ENCODE assay signal across 8 mouse cellular contexts in genomic region chr2:72038235-72038634, GRCm38 (mm10). TPM values are rescaled to one million over a fixed set of nuclear protein-coding genes. Genes with fewer than 3 reads are reported as not detected.
DNase-seq lines count a peak whose midpoint lies in the region; ATAC-seq and TF ChIP-seq lines count a peak whose summit lies in the region.

No protein-coding gene starts in this region.

- no peak overlapping the region for H3K4me2 ChIP-seq in forebrain, embryonic 13.5 days

- H3K27me3 ChIP-seq in MEL (ENCODE audit: control insufficient read depth in 1 of 2, insufficient read depth in 2 of 2, low read length in 2 of 2) = no peaks in the 10 kb centered on the region
- H3K27me3 ChIP-seq in forebrain, embryonic 13.5 days = no peaks in the 10 kb centered on the region

- TF ChIP-seq RAD21 in MEL (IDR thresholded peaks at IDR 0.05; ENCODE audit: low read depth, low read length) = peak; percentile 85

- WGBS in forebrain, embryonic 13.5 days = 13% methylated on average over 1 of the region's 1 CpGs

- no peaks in the 10 kb centered on the region for H3K79me2 ChIP-seq in MEL (ENCODE audit: control insufficient read depth, insufficient read depth, low read length, poor library complexity)

- no peak overlapping the region for H3K27ac ChIP-seq in MEL (ENCODE audit: control insufficient read depth, low read depth, low read length)
- H3K27ac ChIP-seq in forebrain, embryonic 13.5 days = no peak overlapping the region

- DNase-seq in MEL (ENCODE audit: low read depth, low spot score) = peak; percentile 73
- DNase-seq in brain, embryonic 18.5 days (ENCODE audit: low read depth, low spot score) = peak; percentile 66
- peak; percentile 93 for DNase-seq in heart, postnatal 4 days
- DNase-seq in layer of hippocampus, postnatal 14 days (ENCODE audit: low spot score in 2 of 2) = peak; percentile 88 to 92
- DNase-seq in lung, postnatal 25 days (ENCODE audit: low spot score) = peak; percentile 83
- peak; percentile 78 for DNase-seq in right cerebral cortex, adult 18-20 months
- peak; percentile 84 for DNase-seq in urinary bladder, postnatal 25 days (ENCODE audit: low spot score)

- H3K9ac ChIP-seq in MEL (ENCODE audit: control insufficient read depth, low read depth, low read length, poor library complexity, severe bottlenecking) = no peak overlapping the region
- H3K9ac ChIP-seq in forebrain, embryonic 13.5 days = no peak overlapping the region

- peak; percentile 46; the same call in 1 of the 2 replicates for ATAC-seq in forebrain, embryonic 13.5 days

- H3K4me1 ChIP-seq in MEL (ENCODE audit: control insufficient read depth in 1 of 2, insufficient read depth in 2 of 2, low read length in 2 of 2) = no peaks in the 10 kb centered on the region
- H3K4me1 ChIP-seq in forebrain, embryonic 13.5 days = peaks cover 20% of the 10 kb centered on the region

- peak; percentile 66 to 90 (median 85) for TF ChIP-seq CTCF in MEL (IDR thresholded peaks at IDR 0.05 in 2 of 3, conservative IDR thresholded peaks at IDR 0.05 in 1 of 3; ENCODE audit: control insufficient read depth in 1 of 3, insufficient read depth in 1 of 3, low read depth in 2 of 3, low read length in 3 of 3, poor library complexity in 1 of 3, severe bottlenecking in 1 of 3)

- no peak overlapping the region for H3K4me3 ChIP-seq in MEL (ENCODE audit: control insufficient read depth in 1 of 2, insufficient read depth in 1 of 2, low read depth in 2 of 2, low read length in 2 of 2)
- no peak overlapping the region for H3K4me3 ChIP-seq in forebrain, embryonic 13.5 days

- no peaks in the 10 kb centered on the region for H3K36me3 ChIP-seq in MEL (ENCODE audit: control insufficient read depth in 1 of 2, insufficient read depth in 2 of 2, low read length in 2 of 2)
- no peaks in the 10 kb centered on the region for H3K36me3 ChIP-seq in forebrain, embryonic 13.5 days (ENCODE audit: poor library complexity, severe bottlenecking)

- no peaks in the 10 kb centered on the region for H3K9me3 ChIP-seq in MEL (replicated peaks; ENCODE audit: insufficient read depth, low read length)
- H3K9me3 ChIP-seq in forebrain, embryonic 13.5 days (replicated peaks) = no peaks in the 10 kb centered on the region

- no peak for TF ChIP-seq POLR2A in MEL (IDR thresholded peaks at IDR 0.05; ENCODE audit: control insufficient read depth in 1 of 2, insufficient read depth in 1 of 2, low read depth in 1 of 2, low read length in 2 of 2, poor library complexity in 1 of 2)

- no peak for TF ChIP-seq EP300 in MEL (IDR thresholded peaks at IDR 0.05; ENCODE audit: low read depth in 1 of 2, low read length in 2 of 2)

TF ChIP-seq in MEL, 35 proteins besides CTCF, POLR2A, EP300 and RAD21:
- TF ChIP-seq MAX (IDR thresholded peaks at IDR 0.05; ENCODE audit: low read length) (no peak), GABPA (IDR thresholded peaks at IDR 0.05; ENCODE audit: low read depth, low read length) (no peak), ZC3H11A (IDR thresholded peaks at IDR 0.05; ENCODE audit: low read depth, low read length) (peak; percentile 66), ELF1 (IDR thresholded peaks at IDR 0.05; ENCODE audit: low read depth, low read length) (peak; percentile 45; the same call in 1 of the 2 replicates), SMC3 (IDR thresholded peaks at IDR 0.05; ENCODE audit: low read depth, low read length) (peak; percentile 68), MAFK (IDR thresholded peaks at IDR 0.05; ENCODE audit: borderline replicate concordance, low read depth, low read length) (no peak)
TF ChIP-seq in MEL: peak in this region for 3.

RNA-seq across cellular contexts. Expression of gene Rapgef4, which starts 57.2 kb away (rescaled TPM):
- not detected in 2 replicates for total RNA-seq in MEL (2012; rRNA removed)
- not detected for polyA plus RNA-seq in MEL (2012; ENCODE audit: insufficient read depth in 1 of 2, insufficient read length in 2 of 2, low read depth in 1 of 2, low replicate concordance in 2 of 2, missing spikeins in 1 of 2)
- polyA plus RNA-seq in forebrain, embryonic 13.5 days (2015; fragmentation: Nextera tagmentation; extraction: Ambion mirVana) = 5.9 and 8.2 TPM in 2 replicates
- total RNA-seq in heart, postnatal 4 days (2021) = 10 to 100 TPM; 11.1 to 13.6 TPM
- total RNA-seq in layer of hippocampus, postnatal 14 days (2021) = 100 to 1,000 TPM; 208 to 217 TPM

Comparison
In these comparisons a context has a peak if more than half of its experiments do, and no peak if none do; other contexts are left out.
1. RNA of gene Rapgef4, which starts 57.2 kb away (total RNA-seq): 208 to 217 TPM in layer of hippocampus, postnatal 14 days; 11.1 to 13.6 TPM in heart, postnatal 4 days and not detected in MEL; every median in the first group is over 10 times any median in the second.
2. Peak in every context shown above with its lines, with median percentiles within 50 percentile points of each other: DNase-seq.